Mouse (Mus musculus) ES-Bruce4 (cell line): ENCODE results near the gene Tnxb.

Experiments
- CTCF ChIP-seq: IDR thresholded peaks from one replicate; pipeline ENCODE4 v1.8.1; 2011; ENCODE audit warnings: low read depth, low read length
- EP300 ChIP-seq: IDR thresholded peaks from 2 replicates; pipeline ENCODE4 v1.6.1; 2011; ENCODE audit warnings: low read depth, low read length; ENCODE audit not compliant: insufficient read depth
- POLR2A ChIP-seq: IDR thresholded peaks from one replicate; pipeline ENCODE4 v1.8.1; 2011; ENCODE audit warnings: low read length; ENCODE audit not compliant: insufficient read depth

DNA sequence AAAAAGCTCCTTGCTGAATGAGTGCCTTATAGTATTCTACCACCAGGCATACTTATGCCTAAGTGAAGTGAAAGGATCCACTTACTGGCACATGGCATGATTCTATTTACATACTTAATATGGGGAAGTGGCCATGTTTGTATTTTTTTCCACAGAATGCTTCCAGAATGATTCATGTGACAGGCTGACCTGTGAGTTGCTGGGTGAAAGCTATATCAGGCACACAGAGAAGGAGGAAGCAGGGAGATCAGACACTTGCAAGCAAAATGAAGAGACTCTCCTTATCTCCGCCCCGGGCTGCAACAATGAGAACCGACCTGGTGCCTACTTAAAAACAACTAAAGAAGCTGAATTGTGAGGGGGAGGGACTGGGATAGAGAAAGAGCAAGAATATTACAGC, 91.1 kb downstream of the Tnxb start:
- no peak for TF ChIP-seq POLR2A
- TF ChIP-seq CTCF: no peak
- TF ChIP-seq EP300: no peak
